Mouse (Mus musculus) embryonic facial prominence, embryonic 14.5 days (tissue): Measurements from ENCODE around the gene Nabp1. TPM values are rescaled to one million over a fixed set of nuclear protein-coding genes. Genes with fewer than 3 reads are reported as not detected.

Source experiments
- polyA plus RNA-seq: library from polyadenylated mRNA; unstranded; fragments of >200 nt; fragmentation: Nextera tagmentation; extraction: Ambion mirVana; gene quantifications from 2 replicates; pipeline ENCODE4 v1.2.1, GENCODE M21; 2014

The Nabp1 gene
- polyA plus RNA-seq, 1 experiment from 2014 or later = 9.8 TPM

Other genes starting within 250 kb of the Nabp1 start
- 78.2 and 81.6 TPM in 2 replicates for gene Cavin2, start 189.3 kb downstream of the Nabp1 start, polyA plus RNA-seq